11 mouse cellular contexts compared by ENCODE assay signal in genomic region chr6:100387042-100387441, GRCm38 (mm10).
A peak's percentile ranks its signal among the peaks of the same experiment; 100 is the strongest.
DNase-seq lines count a peak whose midpoint lies in the region; ATAC-seq and TF ChIP-seq lines count a peak whose summit lies in the region.
"Had no signal": no experiment of that assay in that cellular context is flagged by ENCODE, and none has a peak within 500 bp of the region (broad histone marks: within the 10 kb centered on the region; RNA-seq: fewer than 3 reads in every experiment).

No protein-coding gene starts in this region.

- H3K4me3 ChIP-seq in heart, embryonic 11.5 days (ENCODE audit: low read depth, low read length), result no peak overlapping the region
- no peak overlapping the region for H3K4me3 ChIP-seq in lung, postnatal 0 days (ENCODE audit: low read depth, low read length)
- no peak overlapping the region for H3K4me3 ChIP-seq in lung, adult 2 months (replicated peaks; ENCODE audit: extremely low read depth, low read depth, low read length)
- H3K4me3 ChIP-seq in limb, embryonic 14.5 days (replicated peaks; ENCODE audit: low read length), result no peak overlapping the region
- no peak overlapping the region for H3K4me3 ChIP-seq in forebrain, embryonic 10.5 days
- no peak overlapping the region for H3K4me3 ChIP-seq in left cerebral cortex, adult 2 months

- no peaks in the 10 kb centered on the region for H3K36me3 ChIP-seq in heart, embryonic 11.5 days (ENCODE audit: control insufficient read depth, insufficient read depth, low read length)
- H3K36me3 ChIP-seq in lung, postnatal 0 days (ENCODE audit: insufficient read depth, low read length), result no peaks in the 10 kb centered on the region
- no peaks in the 10 kb centered on the region for H3K36me3 ChIP-seq in limb, embryonic 14.5 days (ENCODE audit: control insufficient read depth, insufficient read depth, low read length)
- H3K36me3 ChIP-seq in forebrain, embryonic 10.5 days (replicated peaks), result no peaks in the 10 kb centered on the region

- H3K4me2 ChIP-seq in heart, embryonic 11.5 days, result no peak overlapping the region
- no peak overlapping the region for H3K4me2 ChIP-seq in lung, postnatal 0 days (replicated peaks; ENCODE audit: low read depth, low read length)
- H3K4me2 ChIP-seq in limb, embryonic 14.5 days (replicated peaks; ENCODE audit: low read depth, low read length, severe bottlenecking), result no peak overlapping the region

- TF ChIP-seq POLR2A in lung, adult 2 months (IDR thresholded peaks at IDR 0.05; ENCODE audit: borderline replicate concordance, extremely low read depth, low read depth, low read length), result no peak
- TF ChIP-seq POLR2A in limb, embryonic 14.5 days (IDR thresholded peaks at IDR 0.05; ENCODE audit: borderline replicate concordance, extremely low read depth, insufficient read depth, insufficient read length), result no peak

- no peak for TF ChIP-seq CTCF in lung, postnatal 0 days (IDR thresholded peaks at IDR 0.05)
- TF ChIP-seq CTCF in lung, adult 2 months (IDR thresholded peaks at IDR 0.05; ENCODE audit: insufficient read depth, low read length), result no peak
- no peak for TF ChIP-seq CTCF in left cerebral cortex, adult 2 months (IDR thresholded peaks at IDR 0.05)

- 0 out of 2 replicates have a peak overlapping the region, but pooled peaks have one; percentile 22 for H3K9ac ChIP-seq in heart, embryonic 11.5 days (ENCODE audit: low read depth, low read length)
- no peak overlapping the region for H3K9ac ChIP-seq in lung, postnatal 0 days (replicated peaks; ENCODE audit: low read depth)
- no peak overlapping the region for H3K9ac ChIP-seq in limb, embryonic 14.5 days (ENCODE audit: low read depth, low read length, severe bottlenecking)

- no peak overlapping the region for H3K27ac ChIP-seq in heart, embryonic 11.5 days (ENCODE audit: low read depth, low read length)
- H3K27ac ChIP-seq in lung, postnatal 0 days (ENCODE audit: low read length), result no peak overlapping the region
- peak overlapping the region; percentile 61; the same call in 1 of the 2 replicates for H3K27ac ChIP-seq in limb, embryonic 14.5 days (replicated peaks; ENCODE audit: low read depth, low read length)
- no peak overlapping the region for H3K27ac ChIP-seq in forebrain, embryonic 10.5 days
- H3K27ac ChIP-seq in left cerebral cortex, adult 2 months, result no peak overlapping the region

- intact Hi-C loops in left cerebral cortex, adult 2 months (cut with DNase I), result no loop called here

- no peaks in the 10 kb centered on the region for H3K9me3 ChIP-seq in heart, embryonic 11.5 days (replicated peaks; ENCODE audit: control insufficient read depth, low read length)
- no peaks in the 10 kb centered on the region for H3K9me3 ChIP-seq in lung, postnatal 0 days (ENCODE audit: low read length)
- peaks cover 9% of the 10 kb centered on the region for H3K9me3 ChIP-seq in limb, embryonic 14.5 days (ENCODE audit: control insufficient read depth, low read length)
- H3K9me3 ChIP-seq in forebrain, embryonic 10.5 days, result no peaks in the 10 kb centered on the region

- H3K27me3 ChIP-seq in heart, embryonic 11.5 days (ENCODE audit: control insufficient read depth, insufficient read depth, low read length), result no peaks in the 10 kb centered on the region
- H3K27me3 ChIP-seq in lung, postnatal 0 days (replicated peaks; ENCODE audit: insufficient read depth, low read length), result no peaks in the 10 kb centered on the region
- H3K27me3 ChIP-seq in limb, embryonic 14.5 days (ENCODE audit: control insufficient read depth, insufficient read depth, low read length), result no peaks in the 10 kb centered on the region
- H3K27me3 ChIP-seq in forebrain, embryonic 10.5 days (ENCODE audit: poor library complexity, severe bottlenecking), result peaks cover 44% of the 10 kb centered on the region

- 36% methylated on average over 5 of the region's 5 CpGs for WGBS in heart, embryonic 11.5 days (ENCODE audit: insufficient replicate concordance)
- WGBS in lung, postnatal 0 days, result 21% methylated on average over 5 of the region's 5 CpGs
- 44% methylated on average over 5 of the region's 5 CpGs for WGBS in lung, adult 2 months
- 4% methylated on average over 5 of the region's 5 CpGs for WGBS in limb, embryonic 14.5 days
- 38% methylated on average over 5 of the region's 5 CpGs for WGBS in forebrain, embryonic 10.5 days

- TF ChIP-seq EP300 in lung, postnatal 0 days (IDR thresholded peaks at IDR 0.05), result no peak

- H3K4me1 ChIP-seq in heart, embryonic 11.5 days (ENCODE audit: control insufficient read depth, insufficient read depth, low read length), result peaks cover 3% of the 10 kb centered on the region; the same call in 1 of the 2 replicates
- no peaks in the 10 kb centered on the region; the same call in 1 of the 2 replicates for H3K4me1 ChIP-seq in lung, postnatal 0 days (ENCODE audit: insufficient read depth, low read depth, low read length)
- no peaks in the 10 kb centered on the region for H3K4me1 ChIP-seq in lung, adult 2 months (ENCODE audit: control insufficient read depth, insufficient read depth, low read length)
- H3K4me1 ChIP-seq in limb, embryonic 14.5 days (ENCODE audit: control insufficient read depth, insufficient read depth, low read length), result peaks cover 12% of the 10 kb centered on the region
- H3K4me1 ChIP-seq in forebrain, embryonic 10.5 days, result peaks cover 6% of the 10 kb centered on the region

- no peak for DNase-seq in heart, adult 11 months
- peak; percentile 36 for DNase-seq in lung, postnatal 0 days (ENCODE audit: low spot score)
- DNase-seq in lung, adult 2 months, result no peak
- DNase-seq in limb, embryonic 14.5 days (ENCODE audit: low spot score), result peak; percentile 38
- DNase-seq in forebrain, embryonic 10.5 days (ENCODE audit: extremely low spot score, low spot score), result no peak
- DNase-seq in thymus, postnatal 36 days, result no peak
- no peak for DNase-seq in left cerebral cortex, adult 2 months (ENCODE audit: extremely low spot score in 1 of 2, low spot score in 2 of 2)
- DNase-seq: adrenal gland, adult 2 months; cerebellum, postnatal 25 days had no signal

- no peak for ATAC-seq in heart, embryonic 11.5 days (replicated peaks; ENCODE audit: insufficient number of reproducible peaks, low FRiP score, low TSS enrichment)
- no peak for ATAC-seq in lung, postnatal 0 days
- ATAC-seq in limb, embryonic 14.5 days (ENCODE audit: low FRiP score, low read depth), result peak; percentile 55; the same call in 1 of the 2 replicates
- ATAC-seq: hindbrain, embryonic 16.5 days had no signal

Comparison
In these comparisons a context has a peak if more than half of its experiments do, and no peak if none do; other contexts are left out.
1. DNase-seq: peak in lung, postnatal 0 days (single experiment) and limb, embryonic 14.5 days (single experiment); none in heart, adult 11 months (single experiment), lung, adult 2 months (single experiment), forebrain, embryonic 10.5 days (single experiment), thymus, postnatal 36 days (0 of 2) and left cerebral cortex, adult 2 months (0 of 2).